Mouse (Mus musculus): ENCODE measurements around the gene Mmd2. TPM values are rescaled to one million over a fixed set of nuclear protein-coding genes. Genes with fewer than 3 reads are reported as not detected.

The Mmd2 gene
- polyA plus RNA-seq, 1 experiment = not detected

DNA sequence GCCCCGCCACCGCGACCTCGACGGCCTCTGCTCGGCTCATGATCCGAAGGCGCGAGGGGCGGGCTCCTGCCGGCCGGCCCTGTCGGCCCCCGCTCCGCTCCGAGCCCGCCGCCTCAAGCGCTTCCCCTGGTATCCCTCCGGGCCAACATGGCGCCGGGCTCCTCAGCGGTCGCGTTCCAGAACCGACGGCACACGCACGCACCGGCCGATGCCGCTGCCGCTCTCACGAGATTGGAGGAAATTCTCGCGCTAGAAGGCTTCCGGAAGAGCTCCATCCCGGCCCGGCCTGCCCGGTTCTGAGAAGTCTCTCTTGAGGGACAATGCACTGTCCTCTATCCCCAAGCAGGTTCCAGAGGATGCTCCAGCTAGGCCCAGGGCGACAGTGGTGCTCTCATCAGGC lies 78.7 kb downstream of the Mmd2 start, which contains the start of gene Papolb:
TSS of gene Papolb (minus strand) at position 162 of the 400 bp plus-strand sequence.
- TF ChIP-seq SRF (IDR thresholded peaks at IDR 0.05; ENCODE audit: control insufficient read depth, insufficient read length, low read depth) (no peak), E2F4 (IDR thresholded peaks at IDR 0.05; ENCODE audit: insufficient read depth) (no peak), REST (IDR thresholded peaks at IDR 0.05; ENCODE audit: insufficient read depth, insufficient read length) (no peak), CEBPB (IDR thresholded peaks at IDR 0.05; ENCODE audit: insufficient read depth, poor library complexity, severe bottlenecking) (no peak), MYOD1 (IDR thresholded peaks at IDR 0.05; ENCODE audit: control insufficient read depth in 1 of 3, insufficient read length in 2 of 3, low read depth in 2 of 3) (no peak), USF1 (IDR thresholded peaks at IDR 0.05; ENCODE audit: low read depth) (no peak), TCF3 (IDR thresholded peaks at IDR 0.05; ENCODE audit: insufficient read length, low read depth) (no peak), TCF12 (IDR thresholded peaks at IDR 0.05; ENCODE audit: insufficient read depth, poor library complexity, severe bottlenecking) (no peak), MYOG (IDR thresholded peaks at IDR 0.05; ENCODE audit: control insufficient read depth in 1 of 3, insufficient read depth in 1 of 3, insufficient read length in 2 of 3, low read depth in 2 of 3) (no peak)
- Histone ChIP-seq H3K27me3 (ENCODE audit: control insufficient read depth, insufficient read depth, insufficient read length) (no peaks in the 10 kb centered on the region), H3ac (ENCODE audit: control insufficient read depth, insufficient read length) (no peak within 1 kb of the TSS), H3K4me2 (ENCODE audit: low read depth) (no peak within 1 kb of the TSS), H3K36me3 (ENCODE audit: control insufficient read depth, insufficient read depth) (no peaks in the 10 kb centered on the region), H3K4me3 (no peak within 1 kb of the TSS), H3K79me2 (ENCODE audit: control insufficient read depth, insufficient read depth) (no peaks in the 10 kb centered on the region)

DNA sequence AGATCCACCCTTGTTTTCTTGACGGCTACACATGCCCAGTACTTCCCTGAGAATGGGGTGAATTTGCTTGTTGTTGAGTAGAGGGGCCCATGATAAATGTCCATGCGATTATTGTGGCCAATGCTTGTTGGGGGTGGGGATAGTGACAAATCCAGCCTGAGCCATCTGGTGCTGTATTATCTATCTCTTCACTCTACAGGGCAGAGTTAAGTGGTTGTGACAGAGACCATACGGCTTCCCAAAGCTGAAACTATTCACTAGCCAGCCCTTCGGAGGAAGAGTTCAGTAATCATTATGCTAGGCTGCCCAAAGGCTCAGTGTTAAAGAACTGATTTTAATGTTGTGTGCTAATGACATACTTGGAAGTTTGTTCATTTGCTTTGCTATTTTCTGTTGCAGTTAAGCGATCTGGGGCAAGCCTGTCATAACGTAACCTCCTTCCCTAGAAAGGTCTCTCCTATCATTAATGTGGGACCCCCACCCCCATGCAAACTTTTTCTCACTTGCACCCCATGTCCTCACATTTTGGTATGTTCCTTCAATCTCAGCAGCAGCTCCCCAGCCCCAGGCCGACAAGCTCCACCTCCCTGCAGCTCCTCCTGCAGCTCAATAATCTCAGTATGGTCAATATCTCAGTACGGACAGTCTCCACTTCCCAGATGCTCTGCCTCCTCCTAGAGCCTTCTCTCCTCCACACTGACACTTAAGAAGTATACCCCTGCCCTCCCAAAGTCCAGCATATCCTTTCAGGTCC lies 83.7 kb downstream of the Mmd2 start:
- H3K79me2 ChIP-seq (ENCODE audit: control insufficient read depth, insufficient read depth) = no peaks in the 10 kb centered on the region
- no peak overlapping the region for H3K4me3 ChIP-seq
- H3ac ChIP-seq (ENCODE audit: control insufficient read depth, insufficient read length) = no peak overlapping the region
- no peaks in the 10 kb centered on the region for H3K27me3 ChIP-seq (ENCODE audit: control insufficient read depth, insufficient read depth, insufficient read length)
- H3K36me3 ChIP-seq (ENCODE audit: control insufficient read depth, insufficient read depth) = no peaks in the 10 kb centered on the region
- no peak overlapping the region for H3K4me2 ChIP-seq (ENCODE audit: low read depth)
- TF ChIP-seq REST (IDR thresholded peaks at IDR 0.05; ENCODE audit: insufficient read depth, insufficient read length) (no peak), SRF (IDR thresholded peaks at IDR 0.05; ENCODE audit: control insufficient read depth, insufficient read length, low read depth) (no peak), CEBPB (IDR thresholded peaks at IDR 0.05; ENCODE audit: insufficient read depth, poor library complexity, severe bottlenecking) (no peak), POLR2AphosphoS2 (IDR thresholded peaks at IDR 0.05; ENCODE audit: insufficient read length, low read depth) (no peak), E2F4 (IDR thresholded peaks at IDR 0.05; ENCODE audit: insufficient read depth) (no peak), POLR2A (IDR thresholded peaks at IDR 0.05; ENCODE audit: insufficient read length, low read depth) (no peak), TCF12 (IDR thresholded peaks at IDR 0.05; ENCODE audit: insufficient read depth, poor library complexity, severe bottlenecking) (no peak), MAX (IDR thresholded peaks at IDR 0.05; ENCODE audit: low read depth) (no peak), USF1 (IDR thresholded peaks at IDR 0.05; ENCODE audit: low read depth) (no peak), MYOD1 (IDR thresholded peaks at IDR 0.05; ENCODE audit: control insufficient read depth in 1 of 3, insufficient read length in 2 of 3, low read depth in 2 of 3) (no peak), TCF3 (IDR thresholded peaks at IDR 0.05; ENCODE audit: insufficient read length, low read depth) (no peak), MYOG (IDR thresholded peaks at IDR 0.05; ENCODE audit: control insufficient read depth in 1 of 3, insufficient read depth in 1 of 3, insufficient read length in 2 of 3, low read depth in 2 of 3) (no peak)

DNA sequence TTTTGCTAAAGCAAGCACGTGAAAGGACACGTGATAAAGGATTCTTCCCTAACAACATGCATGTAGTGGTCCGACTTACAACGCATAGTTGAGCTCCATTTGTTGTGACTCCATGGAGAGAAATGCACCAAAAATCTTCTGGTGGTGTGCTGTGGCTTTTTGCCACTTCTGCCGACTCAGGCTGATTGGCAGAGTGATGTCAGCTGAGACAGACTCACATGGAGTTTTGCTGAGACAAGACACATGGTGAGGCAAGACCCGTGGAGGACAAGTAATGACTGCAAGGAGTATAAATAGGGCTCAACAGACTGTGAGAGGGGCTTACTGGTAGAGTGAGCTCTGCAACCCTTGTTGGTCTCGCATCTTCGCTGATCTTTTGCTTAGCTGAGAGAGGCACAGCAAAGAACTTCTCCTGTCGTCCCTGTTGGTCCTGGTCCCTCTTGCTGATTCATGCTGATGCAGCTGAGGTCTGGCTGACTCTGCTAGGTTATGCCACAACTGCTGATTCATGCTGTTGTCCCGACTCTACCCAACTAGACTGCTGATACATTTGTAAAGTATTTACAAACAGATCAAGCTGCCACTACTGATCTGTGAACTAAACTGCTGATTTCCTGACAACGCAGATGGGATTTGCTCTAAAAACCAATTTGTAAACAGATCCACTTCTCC lies 87.3 kb downstream of the Mmd2 start:
- no peak overlapping the region for H3K4me3 ChIP-seq
- H3K79me2 ChIP-seq (ENCODE audit: control insufficient read depth, insufficient read depth) = no peaks in the 10 kb centered on the region
- no peak overlapping the region for H3ac ChIP-seq (ENCODE audit: control insufficient read depth, insufficient read length)
- H3K36me3 ChIP-seq (ENCODE audit: control insufficient read depth, insufficient read depth) = no peaks in the 10 kb centered on the region
- TF ChIP-seq TCF12 (IDR thresholded peaks at IDR 0.05; ENCODE audit: insufficient read depth, poor library complexity, severe bottlenecking) = no peak
- TF ChIP-seq MYOD1 (IDR thresholded peaks at IDR 0.05; ENCODE audit: control insufficient read depth in 1 of 3, insufficient read length in 2 of 3, low read depth in 2 of 3) = no peak
- TF ChIP-seq CEBPB (IDR thresholded peaks at IDR 0.05; ENCODE audit: insufficient read depth, poor library complexity, severe bottlenecking) = no peak
- TF ChIP-seq REST (IDR thresholded peaks at IDR 0.05; ENCODE audit: insufficient read depth, insufficient read length) = no peak
- no peak for TF ChIP-seq SRF (IDR thresholded peaks at IDR 0.05; ENCODE audit: control insufficient read depth, insufficient read length, low read depth)
- TF ChIP-seq E2F4 (IDR thresholded peaks at IDR 0.05; ENCODE audit: insufficient read depth) = no peak
- no peak for TF ChIP-seq USF1 (IDR thresholded peaks at IDR 0.05; ENCODE audit: low read depth)
- TF ChIP-seq MAX (IDR thresholded peaks at IDR 0.05; ENCODE audit: low read depth) = no peak
- H3K27me3 ChIP-seq (ENCODE audit: control insufficient read depth, insufficient read depth, insufficient read length) = no peaks in the 10 kb centered on the region
- H3K4me2 ChIP-seq (ENCODE audit: low read depth) = no peak overlapping the region

DNA sequence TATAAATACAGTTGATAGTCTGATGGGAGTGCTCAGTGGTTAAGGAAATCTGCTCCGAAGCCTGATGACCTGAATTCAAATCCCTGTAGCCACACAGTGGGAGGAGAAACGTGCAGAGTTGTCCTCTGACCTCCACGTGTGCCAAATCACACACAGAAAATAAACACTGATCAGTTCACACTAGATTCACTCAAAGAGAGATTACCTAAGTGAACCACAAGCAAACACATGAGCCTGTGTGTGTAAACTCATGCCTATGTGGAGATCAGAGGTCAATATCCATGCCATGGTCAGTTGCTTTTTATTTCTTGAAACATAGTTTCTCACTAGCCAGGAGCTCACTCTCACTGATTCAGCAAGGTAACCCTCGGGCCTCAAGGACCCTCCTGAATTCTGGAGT lies 88.2 kb downstream of the Mmd2 start:
- Histone ChIP-seq H3K4me2 (ENCODE audit: low read depth) (no peak overlapping the region), H3K4me3 (no peak overlapping the region), H3K79me2 (ENCODE audit: control insufficient read depth, insufficient read depth) (no peaks in the 10 kb centered on the region), H3K27me3 (ENCODE audit: control insufficient read depth, insufficient read depth, insufficient read length) (no peaks in the 10 kb centered on the region), H3K36me3 (ENCODE audit: control insufficient read depth, insufficient read depth) (no peaks in the 10 kb centered on the region), H3ac (ENCODE audit: control insufficient read depth, insufficient read length) (no peak overlapping the region)
- TF ChIP-seq TCF12 (IDR thresholded peaks at IDR 0.05; ENCODE audit: insufficient read depth, poor library complexity, severe bottlenecking) = no peak
- TF ChIP-seq E2F4 (IDR thresholded peaks at IDR 0.05; ENCODE audit: insufficient read depth) = no peak
- TF ChIP-seq POLR2A (IDR thresholded peaks at IDR 0.05; ENCODE audit: insufficient read length, low read depth) = no peak
- TF ChIP-seq TCF3 (IDR thresholded peaks at IDR 0.05; ENCODE audit: insufficient read length, low read depth) = no peak
- TF ChIP-seq MYOD1 (IDR thresholded peaks at IDR 0.05; ENCODE audit: control insufficient read depth in 1 of 3, insufficient read length in 2 of 3, low read depth in 2 of 3) = no peak
- TF ChIP-seq SRF (IDR thresholded peaks at IDR 0.05; ENCODE audit: control insufficient read depth, insufficient read length, low read depth) = no peak
- no peak for TF ChIP-seq CEBPB (IDR thresholded peaks at IDR 0.05; ENCODE audit: insufficient read depth, poor library complexity, severe bottlenecking)
- TF ChIP-seq USF1 (IDR thresholded peaks at IDR 0.05; ENCODE audit: low read depth) = no peak
- TF ChIP-seq POLR2AphosphoS2 (IDR thresholded peaks at IDR 0.05; ENCODE audit: insufficient read length, low read depth) = no peak
- no peak for TF ChIP-seq REST (IDR thresholded peaks at IDR 0.05; ENCODE audit: insufficient read depth, insufficient read length)
- TF ChIP-seq MAX (IDR thresholded peaks at IDR 0.05; ENCODE audit: low read depth) = no peak
